Mouse (Mus musculus): Measurements from ENCODE around the gene Pax2.
"Not testable (repeated sequence)": the region's sequence is repeated elsewhere in the genome, so short reads cannot be mapped to it uniquely, and the experiment has no call there.

Pax2 gene

DNA sequence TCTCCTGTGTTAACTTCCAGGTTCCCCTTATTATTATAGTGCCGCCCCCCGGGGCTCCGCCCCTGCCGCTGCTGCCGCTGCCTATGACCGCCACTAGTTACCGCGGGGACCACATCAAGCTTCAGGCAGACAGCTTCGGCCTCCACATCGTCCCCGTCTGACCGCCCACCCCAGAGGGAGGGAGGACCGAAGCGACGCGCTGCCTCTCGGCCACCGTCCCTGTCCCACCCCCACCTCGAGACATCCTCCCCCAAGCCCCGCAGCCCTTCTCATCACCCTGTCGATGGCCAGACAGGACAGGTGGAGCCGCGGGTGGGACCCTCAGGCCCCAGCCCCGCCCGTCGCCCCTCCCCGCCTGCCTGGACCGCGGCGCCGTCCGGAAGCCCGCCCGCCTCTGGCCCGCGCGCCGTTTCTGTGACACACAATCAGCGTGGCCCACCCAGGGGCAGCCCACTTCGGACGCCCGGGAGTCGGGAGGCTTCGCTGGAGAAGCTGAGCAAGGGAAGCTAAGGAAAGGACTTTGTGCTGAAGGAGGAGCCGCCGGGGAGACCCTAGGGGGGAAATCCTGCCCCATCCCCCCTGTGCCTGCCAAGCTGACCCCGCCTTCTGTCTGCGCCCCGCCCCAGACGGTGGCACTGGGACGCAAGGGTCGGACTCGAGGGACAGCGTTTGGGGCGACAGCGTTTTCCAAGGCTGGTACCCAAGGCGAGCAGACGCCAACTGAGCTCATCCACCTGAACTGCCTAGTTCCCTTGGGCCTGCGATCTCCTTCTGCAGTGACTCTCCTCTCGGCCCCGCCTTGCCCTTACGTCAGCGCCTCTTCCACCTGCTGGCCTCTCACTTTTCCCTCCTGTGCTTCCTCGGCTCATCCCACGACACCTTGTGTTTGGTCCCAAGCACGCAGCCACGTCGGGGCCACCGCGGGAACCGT is 80.4 kb downstream of the Pax2 start:
- DNase-seq: peak; percentile 36 to 38

DNA sequence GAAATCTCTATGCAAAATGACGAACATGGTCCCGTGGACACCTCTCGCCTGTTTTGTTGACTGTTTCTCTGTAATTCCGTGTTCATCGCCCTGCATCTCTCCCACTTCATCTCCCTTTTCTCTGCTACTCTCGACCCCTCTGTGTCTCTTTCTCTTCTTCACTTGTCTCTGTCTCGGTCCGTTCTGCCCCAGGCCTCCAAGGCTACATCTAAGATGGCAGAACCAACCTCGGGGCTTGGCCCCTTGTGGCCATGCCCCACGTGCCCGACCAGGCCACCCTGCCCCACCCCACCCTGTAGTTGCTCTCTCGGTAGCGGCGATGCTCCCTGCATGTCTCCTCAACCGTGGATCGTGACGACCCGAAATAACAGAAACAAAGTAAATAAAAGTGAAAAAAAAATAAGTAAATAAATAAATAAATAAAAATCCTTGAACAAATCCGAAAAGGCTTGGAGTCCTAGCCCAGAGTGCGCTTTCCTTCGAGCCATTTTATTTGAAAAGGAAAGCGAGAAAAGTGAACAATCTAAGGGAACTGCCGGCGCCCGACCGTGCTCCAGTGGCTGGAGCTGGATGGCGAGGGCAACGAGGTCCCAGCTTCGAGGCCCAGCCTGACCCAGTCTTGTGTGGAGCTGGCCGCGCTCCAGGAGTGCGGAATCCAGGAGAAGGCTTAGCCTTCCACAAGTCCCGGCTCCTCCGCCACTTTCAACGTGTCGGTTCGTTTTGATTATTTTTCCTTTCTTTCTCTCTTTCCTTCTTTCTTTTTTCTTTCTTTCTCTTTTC is 81.8 kb downstream of the Pax2 start:
- DNase-seq: peak; percentile 51 to 54

DNA sequence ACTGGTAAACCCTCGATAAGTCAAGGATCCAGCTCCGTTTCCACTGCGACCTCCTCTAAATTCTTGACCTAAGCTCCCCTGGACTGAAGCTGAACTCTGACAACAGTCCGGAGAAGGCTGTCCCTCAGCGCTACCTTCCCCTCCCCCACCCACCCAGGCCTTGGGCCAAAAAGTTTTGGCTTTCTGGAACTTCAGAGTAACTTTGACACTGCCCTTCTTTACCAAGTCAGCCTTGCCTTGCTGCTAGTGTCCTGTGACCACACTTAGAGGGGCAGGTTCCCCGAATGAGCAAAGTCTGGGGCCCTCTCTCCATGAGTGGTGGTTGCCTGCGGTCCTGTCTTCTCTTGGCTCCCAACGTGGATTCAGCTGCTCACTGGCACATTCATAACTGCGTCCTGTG is 82.5 kb downstream of the Pax2 start:
- DNase-seq: peak in 1 of 2 experiments; percentile 10

DNA sequence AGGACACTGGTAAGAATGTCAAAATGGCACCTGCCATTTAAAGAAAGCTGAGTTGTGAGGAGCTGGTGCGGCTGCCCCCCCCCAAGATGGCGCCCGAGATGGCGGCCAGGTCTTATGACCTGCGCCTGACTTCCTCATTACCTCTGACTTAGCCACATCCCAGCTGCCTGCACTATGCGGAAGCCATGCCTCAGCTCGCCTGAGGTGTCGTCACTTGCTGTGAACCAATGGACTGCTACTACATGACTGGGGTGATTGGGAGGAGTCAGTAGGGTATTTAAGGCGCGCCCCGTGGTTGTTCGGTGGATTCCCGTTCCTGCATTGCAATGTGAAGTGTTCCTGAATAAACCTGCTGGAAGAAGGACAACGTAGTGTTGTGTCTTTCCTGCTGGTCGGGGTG is 86.8 kb downstream of the Pax2 start:
- not testable (repeated sequence) for DNase-seq

DNA sequence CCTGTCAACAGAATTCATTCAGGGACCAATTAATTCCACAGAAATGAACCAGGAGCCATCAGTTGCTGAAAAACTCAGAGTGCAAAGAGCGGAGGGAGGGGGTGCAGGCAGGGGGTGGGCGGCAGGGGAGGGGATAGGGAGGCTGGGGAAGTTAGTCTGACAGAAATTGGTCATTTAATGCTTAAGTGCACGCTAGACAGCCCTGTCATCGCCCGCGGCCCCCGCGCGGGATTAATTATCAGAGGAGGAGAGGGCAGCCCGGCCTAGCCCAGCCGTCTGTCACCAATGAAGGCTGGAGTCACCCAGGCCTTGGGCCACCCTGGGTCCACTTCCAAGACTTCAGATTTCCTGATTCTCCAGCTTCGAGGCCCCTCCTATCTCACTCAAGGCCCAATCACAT is 93.6 kb downstream of the Pax2 start:
- DNase-seq: no peak

DNA sequence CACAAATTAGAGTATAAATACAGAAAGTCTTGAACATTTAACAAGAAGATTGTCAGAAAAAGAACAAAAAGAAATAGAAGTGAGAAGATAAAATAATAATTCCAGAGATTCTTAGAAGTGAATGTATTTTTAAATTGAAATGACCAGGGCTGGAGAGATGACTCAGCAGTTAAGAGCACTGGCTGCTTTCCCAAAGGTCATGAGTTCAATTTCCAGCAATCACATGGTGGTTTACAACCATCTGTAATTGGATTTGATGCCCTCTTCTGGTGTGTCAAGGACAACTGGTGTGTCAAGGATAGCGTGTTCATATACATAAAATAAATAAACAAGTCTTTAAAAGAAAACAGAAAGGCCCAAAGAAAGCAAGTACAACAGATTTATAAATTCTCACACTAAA is 102.8 kb downstream of the Pax2 start:
- DNase-seq: no peak

DNA sequence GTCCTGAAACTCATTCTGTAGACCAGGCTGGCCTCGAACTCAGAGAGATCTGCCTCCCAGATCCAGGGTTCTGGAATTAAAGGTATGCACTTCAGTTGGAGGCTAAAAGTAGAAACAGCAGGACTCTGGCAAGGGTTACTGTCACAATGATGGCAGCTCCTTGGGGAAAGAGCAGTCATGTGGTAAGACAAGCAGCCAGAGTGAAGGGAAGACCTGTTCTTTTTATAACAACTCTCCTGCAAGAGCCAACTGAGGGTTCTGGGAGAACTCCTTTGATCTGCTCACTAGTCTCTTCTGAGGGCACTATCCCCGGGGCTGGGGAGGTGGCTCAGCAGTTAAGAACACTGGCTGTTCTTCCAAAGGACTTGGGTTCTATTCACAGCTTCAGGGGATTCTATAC is 112.9 kb downstream of the Pax2 start:
- DNase-seq: no peak

DNA sequence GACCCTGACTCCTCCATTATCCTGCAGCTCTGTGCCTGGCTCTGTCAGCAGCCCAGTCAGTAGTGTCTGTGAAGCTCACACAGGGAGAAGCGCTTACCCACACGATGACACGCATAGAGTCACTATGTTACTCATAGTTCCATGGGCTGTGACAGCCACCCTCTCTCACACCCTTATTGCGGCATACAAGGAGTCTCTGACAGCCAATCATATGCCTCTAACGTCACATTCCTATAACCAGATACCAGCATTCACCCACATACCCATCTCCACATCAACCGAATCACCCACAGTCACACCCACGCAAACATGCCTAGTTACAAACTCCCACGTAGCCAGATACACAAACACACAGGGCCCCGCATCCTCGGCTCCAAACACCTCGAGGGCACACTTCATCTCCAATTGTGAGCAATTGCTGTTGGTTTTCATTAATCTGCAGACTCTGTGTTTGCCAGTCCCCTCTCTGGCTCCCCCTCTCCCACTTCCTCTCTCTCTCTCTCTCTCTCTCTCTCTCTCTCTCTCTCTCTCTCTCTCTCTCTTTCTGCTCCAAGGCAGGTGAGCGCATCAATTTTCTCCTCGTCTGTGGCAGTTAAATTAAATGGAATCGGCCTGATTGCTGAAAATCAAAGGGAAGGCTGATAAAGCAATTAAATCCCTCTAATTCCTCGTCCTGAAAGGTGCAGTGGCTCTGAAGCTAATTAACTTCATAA is 118.5 kb downstream of the Pax2 start:
- DNase-seq: no peak

DNA sequence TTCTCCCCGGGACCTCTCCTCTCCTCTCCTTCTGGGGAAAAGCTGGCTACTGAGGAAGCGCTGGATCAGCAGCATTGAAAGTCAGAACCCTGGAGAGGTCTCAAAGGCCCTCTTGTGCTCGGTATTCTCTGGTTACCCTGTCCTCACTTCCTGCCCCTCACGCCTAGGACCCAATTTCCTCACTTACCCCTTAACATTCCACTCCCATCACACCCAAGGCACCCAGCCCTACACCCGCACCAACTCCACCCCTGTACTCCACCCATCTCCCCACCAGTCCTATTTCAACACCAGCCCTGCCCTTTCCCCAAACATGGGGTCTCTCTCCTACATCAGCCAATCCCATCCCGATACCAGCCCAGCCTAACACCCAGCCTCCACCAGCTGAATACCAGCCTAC is 119.1 kb downstream of the Pax2 start:
- DNase-seq: no peak

DNA sequence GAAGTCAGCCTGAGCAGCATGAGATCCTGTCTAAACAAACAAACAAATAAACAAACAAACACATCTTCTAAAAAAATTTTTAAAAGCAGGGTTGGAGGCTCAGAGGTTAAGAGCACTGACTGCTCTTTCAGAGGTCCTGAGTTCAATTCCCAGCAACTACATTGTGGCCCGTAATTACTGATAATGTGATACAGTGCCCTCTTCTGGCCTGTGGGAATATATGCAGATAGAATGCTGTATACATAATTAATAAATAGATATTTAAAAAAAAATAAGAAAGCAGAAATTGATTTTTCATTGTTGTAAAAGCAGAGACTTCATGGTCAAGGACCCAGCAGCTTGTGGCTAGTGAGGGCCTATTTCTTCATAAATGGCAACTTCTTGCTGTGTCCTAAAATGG is 119.9 kb downstream of the Pax2 start:
- DNase-seq: no peak

DNA sequence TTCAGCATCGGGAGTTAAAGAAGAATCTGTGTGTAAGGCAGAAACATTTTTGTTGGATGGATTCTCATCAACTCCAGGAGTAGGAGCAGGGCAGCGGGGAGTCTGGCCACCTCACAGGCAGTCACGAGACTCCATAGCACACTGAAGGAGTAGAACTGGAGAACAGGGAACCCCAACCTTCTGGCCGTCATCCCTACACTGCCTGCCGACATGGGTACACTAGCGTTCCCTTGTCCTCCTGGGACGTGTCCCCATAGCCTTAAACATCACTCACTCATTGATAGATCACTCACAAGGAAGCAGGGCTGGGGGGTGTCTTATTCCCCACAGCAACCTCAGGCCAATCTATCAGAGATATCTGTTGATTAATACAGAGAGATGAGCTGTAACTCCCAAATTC is 120.7 kb downstream of the Pax2 start:
- DNase-seq: no peak

DNA sequence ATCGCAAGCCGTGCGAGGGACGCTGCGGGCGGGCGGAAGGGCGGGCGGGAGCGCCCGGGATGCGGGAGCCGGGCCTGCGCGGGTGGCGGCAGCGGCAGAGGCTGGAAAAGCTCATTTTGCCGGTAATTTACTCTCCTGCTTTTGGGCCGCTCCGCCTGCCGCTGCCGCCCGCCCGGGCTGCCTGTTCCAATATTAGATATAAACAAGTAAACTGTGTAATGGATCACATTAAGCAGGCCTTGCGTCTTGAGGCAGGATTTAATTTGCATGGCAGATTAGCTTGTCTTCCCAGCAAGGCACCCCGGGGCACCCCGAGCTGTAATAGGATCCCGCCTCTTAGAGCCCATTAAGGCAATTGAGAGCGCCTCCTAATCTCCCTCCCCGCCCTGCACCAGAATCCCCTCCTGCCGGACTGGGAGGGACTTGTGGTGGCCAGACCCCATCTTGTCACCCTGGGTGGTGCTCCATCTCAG is 126.7 kb downstream of the Pax2 start:
- DNase-seq: peak; percentile 56 to 59

DNA sequence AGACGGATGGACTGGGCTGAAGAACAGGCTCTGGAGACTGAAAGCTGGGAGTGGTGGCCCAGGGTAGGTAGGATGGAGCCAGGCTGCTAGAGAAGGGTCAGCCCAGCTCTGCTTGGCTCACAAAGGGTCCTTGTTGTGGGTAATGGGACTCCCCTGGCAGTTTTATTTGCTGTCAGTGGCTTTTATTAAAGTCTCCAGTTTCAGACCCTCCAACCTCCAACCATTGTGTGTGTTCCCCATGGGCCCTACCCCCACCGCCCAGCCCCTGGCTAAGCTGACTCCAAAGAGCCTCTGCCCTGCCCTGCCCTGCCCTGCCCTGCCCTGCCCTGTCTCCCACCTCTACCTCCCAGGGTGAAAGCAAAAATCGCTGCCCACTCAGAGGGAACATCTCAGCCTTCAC is 128.5 kb downstream of the Pax2 start:
- no peak for DNase-seq

DNA sequence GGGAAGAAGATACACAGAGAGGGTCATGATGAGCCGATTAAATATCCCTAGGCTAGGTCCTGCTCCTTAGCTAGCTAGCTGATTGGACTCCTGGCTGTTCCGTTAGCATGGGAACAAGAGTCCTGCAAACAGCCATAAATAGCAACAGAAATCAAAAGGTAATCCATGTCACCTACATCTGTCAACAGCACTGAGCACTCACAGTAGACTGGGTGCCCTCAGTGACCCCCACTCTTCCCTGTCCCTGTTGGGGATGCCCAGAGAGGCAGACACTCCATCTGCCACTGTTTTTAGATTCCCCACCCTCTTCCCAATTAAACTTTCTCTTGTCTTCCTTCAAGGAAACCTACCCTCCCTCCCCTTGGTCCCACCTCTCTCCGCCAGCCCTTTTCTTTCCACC is 130.6 kb downstream of the Pax2 start:
- DNase-seq: no peak
